Mouse (Mus musculus) cortical plate, adult 2 months (tissue): ENCODE measurements around the gene Cytl1. TPM values are rescaled to one million over a fixed set of nuclear protein-coding genes. Genes with fewer than 3 reads are reported as not detected.

Experiments used
- H3K27ac ChIP-seq: fragments of 200-500 bp; 2 replicates; pipeline ENCODE4 v1.5.1; 2012; ENCODE audit warnings: low read length, control low read depth, inconsistent platforms; ENCODE audit not compliant: insufficient read depth
- H3K4me1 ChIP-seq: fragments of 200-500 bp; 2 replicates; pipeline ENCODE4 v1.6.1; 2011; ENCODE audit warnings: low read length; ENCODE audit not compliant: control insufficient read depth, insufficient read depth
- H3K4me3 ChIP-seq: fragments of 200-500 bp; 2 replicates; pipeline ENCODE4 v1.5.1; 2011; ENCODE audit warnings: mild to moderate bottlenecking, low read length, control low read depth; ENCODE audit not compliant: insufficient read depth
- CTCF ChIP-seq: fragments of 200-500 bp; IDR thresholded peaks from 2 replicates; pipeline ENCODE4 v1.5.1; 2011; ENCODE audit warnings: mild to moderate bottlenecking, control low read depth, low read length; ENCODE audit not compliant: insufficient read depth; ENCODE audit errors: extremely low read depth
- POLR2A ChIP-seq: fragments of 200-500 bp; IDR thresholded peaks from 2 replicates; pipeline ENCODE4 v1.6.1; 2011; ENCODE audit warnings: mild to moderate bottlenecking, low read length, control low read depth; ENCODE audit not compliant: insufficient read depth; ENCODE audit errors: extremely low read depth
- polyA plus RNA-seq: library from polyadenylated mRNA; depleted of rRNA; stranded (reverse); fragments of >200 nt; gene quantifications from 2 replicates; pipeline ENCODE4 v1.2.3, GENCODE M21; 2012; rRNA removed

Gene Cytl1
- polyA plus RNA-seq, 1 experiment, result 2.1 TPM

GRCm38 (mm10) chr5:37765851-37766250 lies 30.5 kb downstream of the Cytl1 start:
- Histone ChIP-seq H3K4me3 (no peak overlapping the region), H3K4me1 (no peaks in the 10 kb centered on the region), H3K27ac (no peak overlapping the region)
- TF ChIP-seq POLR2A (no peak), CTCF (no peak)

GRCm38 (mm10) chr5:37767231-37767630 lies 31.9 kb downstream of the Cytl1 start:
- no peak overlapping the region for H3K4me3 ChIP-seq
- H3K4me1 ChIP-seq, result no peaks in the 10 kb centered on the region
- TF ChIP-seq CTCF (no peak), POLR2A (no peak)
- no peak overlapping the region for H3K27ac ChIP-seq

- Histone ChIP-seq H3K4me3 (no peak overlapping the region), H3K4me1 (no peaks in the 10 kb centered on the region), H3K27ac (no peak overlapping the region)
- TF ChIP-seq POLR2A (no peak), CTCF (no peak)
These were observed 33.7 kb downstream of the Cytl1 start for GRCm38 (mm10) chr5:37769031-37769430.

GRCm38 (mm10) chr5:37770870-37771269 lies 35.6 kb downstream of the Cytl1 start:
- H3K4me3 ChIP-seq, result no peak overlapping the region
- no peaks in the 10 kb centered on the region for H3K4me1 ChIP-seq
- H3K27ac ChIP-seq, result no peak overlapping the region
- TF ChIP-seq CTCF (no peak), POLR2A (no peak)

- TF ChIP-seq POLR2A, result no peak
- no peak for TF ChIP-seq CTCF
- Histone ChIP-seq H3K27ac (no peak overlapping the region), H3K4me3 (no peak overlapping the region), H3K4me1 (no peaks in the 10 kb centered on the region)
These were observed 38.7 kb downstream of the Cytl1 start for GRCm38 (mm10) chr5:37774011-37774410.

- H3K27ac ChIP-seq, result no peak overlapping the region
- H3K4me1 ChIP-seq, result no peaks in the 10 kb centered on the region
- peak; percentile 13; the same call in 1 of the 2 replicates for TF ChIP-seq CTCF
- TF ChIP-seq POLR2A, result no peak
- no peak overlapping the region for H3K4me3 ChIP-seq
These were observed 40.4 kb downstream of the Cytl1 start for GRCm38 (mm10) chr5:37775681-37776080.

- no peak overlapping the region for H3K4me3 ChIP-seq
These were observed 48.0 kb downstream of the Cytl1 start for GRCm38 (mm10) chr5:37783306-37783705.

DNA sequence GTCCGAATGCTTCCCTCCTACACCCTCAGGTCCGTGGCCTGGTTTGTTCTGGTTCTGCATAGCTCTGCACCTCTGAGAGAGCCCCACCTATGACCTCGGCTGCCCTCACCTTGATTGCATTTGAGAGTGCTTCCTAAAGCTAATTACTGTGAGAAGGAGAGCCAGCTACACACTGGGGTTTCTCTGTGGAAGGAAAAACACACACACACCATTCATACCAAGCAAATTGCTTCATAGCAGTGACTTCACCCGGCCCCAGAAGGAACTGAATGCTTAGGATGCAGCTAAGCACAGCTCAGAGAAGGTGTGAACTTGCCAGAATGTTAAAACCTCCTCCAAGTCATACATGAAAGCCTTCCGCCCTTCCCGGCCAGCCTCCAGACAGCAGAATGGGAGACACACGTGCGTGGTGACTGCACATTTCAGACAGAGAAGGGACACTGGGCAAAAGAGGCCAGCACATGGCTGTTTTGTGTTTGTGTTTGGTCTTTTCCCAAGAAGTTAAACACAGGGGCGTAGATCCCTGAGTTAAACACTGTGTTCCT lies 49.6 kb downstream of the Cytl1 start:
- Histone ChIP-seq H3K27ac (no peak overlapping the region), H3K4me3 (no peak overlapping the region), H3K4me1 (no peaks in the 10 kb centered on the region)
- TF ChIP-seq CTCF (no peak), POLR2A (no peak)

More at GRCm38 (mm10) chr5:37783306-37783705, 48.0 kb downstream of the Cytl1 start:
- no peaks in the 10 kb centered on the region for H3K4me1 ChIP-seq
- TF ChIP-seq CTCF (no peak), POLR2A (no peak)
- no peak overlapping the region for H3K27ac ChIP-seq

Other genes with a start within 250 kb of the Cytl1 start
- 0.88 and 1.0 TPM in 2 replicates for gene Stk32b, start 18.3 kb upstream of the Cytl1 start, polyA plus RNA-seq
- gene Msx1, start 89.1 kb downstream of the Cytl1 start, polyA plus RNA-seq, result 4.5 and 5.5 TPM in 2 replicates